15 mouse cellular contexts compared by ENCODE assay signal in genomic region chr8:73324667-73325066, GRCm38 (mm10). TPM values are rescaled to one million over a fixed set of nuclear protein-coding genes. Genes with fewer than 3 reads are reported as not detected.
DNase-seq lines count a peak whose midpoint lies in the region; ATAC-seq and TF ChIP-seq lines count a peak whose summit lies in the region.
"Had no signal": no experiment of that assay in that cellular context is flagged by ENCODE, and none has a peak within 500 bp of the region (broad histone marks: within the 10 kb centered on the region; RNA-seq: fewer than 3 reads in every experiment).

No protein-coding gene starts in this region.

- H3K27ac ChIP-seq in midbrain, embryonic 16.5 days (ENCODE audit: low read length): 0 out of 2 replicates have a peak overlapping the region, but pooled peaks have one; percentile 18
- H3K27ac ChIP-seq in midbrain, embryonic 11.5 days (ENCODE audit: low read depth, low read length): no peak overlapping the region
- H3K27ac ChIP-seq in embryonic facial prominence, embryonic 15.5 days (replicated peaks): no peak overlapping the region
- H3K27ac ChIP-seq in layer of hippocampus, adult 2 months: no peak overlapping the region
- H3K27ac ChIP-seq: heart, embryonic 13.5 days; midbrain, embryonic 12.5 days had no signal

- H3K36me3 ChIP-seq in midbrain, embryonic 16.5 days (ENCODE audit: control insufficient read depth, insufficient read depth, low read length): no peaks in the 10 kb centered on the region
- H3K36me3 ChIP-seq in midbrain, embryonic 11.5 days (ENCODE audit: control insufficient read depth, insufficient read depth, low read length): no peaks in the 10 kb centered on the region
- no peaks in the 10 kb centered on the region for H3K36me3 ChIP-seq in embryonic facial prominence, embryonic 15.5 days
- H3K36me3 ChIP-seq: G1E; heart, embryonic 13.5 days; midbrain, embryonic 12.5 days had no signal

- H3K27me3 ChIP-seq in midbrain, embryonic 16.5 days (ENCODE audit: control insufficient read depth, insufficient read depth, low read depth, low read length): no peaks in the 10 kb centered on the region
- no peaks in the 10 kb centered on the region for H3K27me3 ChIP-seq in midbrain, embryonic 11.5 days (ENCODE audit: control insufficient read depth, insufficient read depth, low read length)
- no peaks in the 10 kb centered on the region for H3K27me3 ChIP-seq in embryonic facial prominence, embryonic 15.5 days
- H3K27me3 ChIP-seq: heart, embryonic 13.5 days; midbrain, embryonic 12.5 days had no signal

- H3K9me3 ChIP-seq in midbrain, embryonic 16.5 days (replicated peaks; ENCODE audit: control insufficient read depth, low read length, poor library complexity, severe bottlenecking): no peaks in the 10 kb centered on the region
- H3K9me3 ChIP-seq in midbrain, embryonic 11.5 days (ENCODE audit: control insufficient read depth, low read length): no peaks in the 10 kb centered on the region
- H3K9me3 ChIP-seq in embryonic facial prominence, embryonic 15.5 days (replicated peaks): no peaks in the 10 kb centered on the region
- H3K9me3 ChIP-seq: heart, embryonic 13.5 days; midbrain, embryonic 12.5 days had no signal

- H3K9ac ChIP-seq in midbrain, embryonic 16.5 days (ENCODE audit: low read depth, low read length): no peak overlapping the region
- no peak overlapping the region for H3K9ac ChIP-seq in midbrain, embryonic 11.5 days (ENCODE audit: low read length)
- H3K9ac ChIP-seq in embryonic facial prominence, embryonic 15.5 days: no peak overlapping the region
- H3K9ac ChIP-seq: heart, embryonic 13.5 days; midbrain, embryonic 12.5 days had no signal

- no peak overlapping the region for H3K4me3 ChIP-seq in midbrain, embryonic 16.5 days (ENCODE audit: low read depth, low read length)
- no peak overlapping the region for H3K4me3 ChIP-seq in midbrain, embryonic 11.5 days (ENCODE audit: low read depth, low read length)
- no peak overlapping the region for H3K4me3 ChIP-seq in embryonic facial prominence, embryonic 15.5 days (replicated peaks)
- H3K4me3 ChIP-seq in layer of hippocampus, adult 2 months: no peak overlapping the region
- H3K4me3 ChIP-seq: heart, embryonic 13.5 days; midbrain, embryonic 12.5 days had no signal

- 61% methylated on average over 4 of the region's 4 CpGs for WGBS in midbrain, embryonic 16.5 days
- WGBS in midbrain, embryonic 11.5 days: 68% methylated on average over 4 of the region's 4 CpGs
- 58% methylated on average over 4 of the region's 4 CpGs for WGBS in embryonic facial prominence, embryonic 15.5 days

- TF ChIP-seq CTCF in layer of hippocampus, adult 2 months (conservative IDR thresholded peaks at IDR 0.05): no peak

- ATAC-seq in midbrain, embryonic 16.5 days: peak; percentile 58; the same call in 1 of the 2 replicates
- no peak for ATAC-seq in midbrain, embryonic 11.5 days (ENCODE audit: low FRiP score)
- ATAC-seq in cerebellum, adult (ENCODE audit: insufficient number of reproducible peaks, low FRiP score, low TSS enrichment): peak; percentile 94
- peak; percentile 19; the same call in 1 of the 2 replicates for ATAC-seq in embryonic facial prominence, embryonic 15.5 days (ENCODE audit: insufficient number of reproducible peaks, low FRiP score, low TSS enrichment, low read depth)
- ATAC-seq: inflammation-experienced regulatory T-cells, adult 6 months; lung, postnatal 0 days had no signal

- 0 out of 2 replicates have a peak, but pooled peaks cover 2% of the 10 kb centered on the region for H3K4me1 ChIP-seq in midbrain, embryonic 16.5 days (ENCODE audit: control insufficient read depth, insufficient read depth, low read length)
- no peaks in the 10 kb centered on the region for H3K4me1 ChIP-seq in midbrain, embryonic 11.5 days (ENCODE audit: control insufficient read depth, insufficient read depth, low read length)
- H3K4me1 ChIP-seq in embryonic facial prominence, embryonic 15.5 days: 0 out of 2 replicates have a peak, but pooled peaks cover 4% of the 10 kb centered on the region
- H3K4me1 ChIP-seq: midbrain, embryonic 12.5 days had no signal

- peak; percentile 55 to 89 for DNase-seq in adrenal gland, adult (ENCODE audit: inconsistent age in 2 of 2, low spot score in 1 of 2)
- DNase-seq in adrenal gland, postnatal 4 days (ENCODE audit: low spot score in 2 of 2): no peak
- no peak for DNase-seq in midbrain, embryonic 11.5 days (ENCODE audit: low spot score, missing footprints)
- no peak for DNase-seq in thymus, postnatal 14 days
- DNase-seq in layer of hippocampus, adult 2 months (ENCODE audit: low spot score in 2 of 2): no peak
- DNase-seq: gastrocnemius, postnatal 10 days; kidney, postnatal 25 days had no signal

- H3K4me2 ChIP-seq in midbrain, embryonic 16.5 days (ENCODE audit: low read length): no peak overlapping the region
- no peak overlapping the region for H3K4me2 ChIP-seq in midbrain, embryonic 11.5 days
- H3K4me2 ChIP-seq in embryonic facial prominence, embryonic 15.5 days (replicated peaks): no peak overlapping the region
- H3K4me2 ChIP-seq: heart, embryonic 13.5 days; midbrain, embryonic 12.5 days had no signal

RNA-seq across cellular contexts. Expression of gene Large1, which starts 28.7 kb away (rescaled TPM):
- total RNA-seq in adrenal gland, postnatal 4 days (2021): 10 to 100 TPM; 28.6 to 31.5 TPM
- 12.9 and 14.8 TPM in 2 replicates for polyA plus RNA-seq in midbrain, embryonic 16.5 days (2015; fragmentation: Nextera tagmentation; extraction: Ambion mirVana)
- polyA plus RNA-seq in midbrain, embryonic 11.5 days (2014; fragmentation: Nextera tagmentation; extraction: Ambion mirVana): 8.4 and 10.5 TPM in 2 replicates
- 7.1 and 8.4 TPM in 2 replicates for polyA plus RNA-seq in embryonic facial prominence, embryonic 15.5 days (2015; fragmentation: Nextera tagmentation; extraction: Ambion mirVana)
- total RNA-seq in layer of hippocampus, adult 2 months (2021): 100 to 1,000 TPM; 148 to 155 TPM
- polyA plus RNA-seq: G1E had no signal

Comparison
In these comparisons a context has a peak if more than half of its experiments do, and no peak if none do; other contexts are left out.
1. DNase-seq: peak in adrenal gland, adult (2 of 2); none in adrenal gland, postnatal 4 days (0 of 2), midbrain, embryonic 11.5 days (single experiment), thymus, postnatal 14 days (single experiment) and layer of hippocampus, adult 2 months (0 of 2).